Mouse (Mus musculus) layer of hippocampus, postnatal 10 days (tissue): ENCODE measurements at regions not wholly inside any gene's neighbourhood (a gene's known extent, or its start where the extent isn't known, plus 50 kb on each side); places are given as distances from the start of the nearest gene placed in this dataset.
"Not testable (repeated sequence)": the region's sequence is repeated elsewhere in the genome, so short reads cannot be mapped to it uniquely, and the experiment has no call there.

Experiments used
- DNase-seq, 2 experiments: peaks; one replicate each; pipeline ENCODE4 v3.0.0; 2021; ENCODE audit warnings: low spot score in 2 of 2

DNA sequence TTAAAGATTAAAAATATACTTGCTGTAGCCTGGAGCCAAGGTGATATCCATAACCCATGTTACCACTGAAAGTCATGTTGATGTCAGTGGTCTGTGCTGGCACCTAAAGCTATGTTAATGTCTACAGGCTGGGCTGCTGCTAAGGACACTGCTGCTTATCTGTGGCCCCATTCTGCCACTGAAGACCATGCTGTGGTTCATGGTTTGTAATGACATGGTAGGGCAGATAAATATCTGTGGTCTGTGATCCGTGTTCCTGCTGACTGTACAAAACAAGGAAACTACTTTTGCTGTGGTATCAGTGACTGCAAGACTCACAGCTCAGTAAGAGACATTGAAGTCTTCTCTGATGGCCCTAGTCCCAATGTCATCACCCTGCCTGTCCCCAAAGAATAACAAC, 245.7 kb downstream of the Slco4c1 start:
- no peak for DNase-seq

DNA sequence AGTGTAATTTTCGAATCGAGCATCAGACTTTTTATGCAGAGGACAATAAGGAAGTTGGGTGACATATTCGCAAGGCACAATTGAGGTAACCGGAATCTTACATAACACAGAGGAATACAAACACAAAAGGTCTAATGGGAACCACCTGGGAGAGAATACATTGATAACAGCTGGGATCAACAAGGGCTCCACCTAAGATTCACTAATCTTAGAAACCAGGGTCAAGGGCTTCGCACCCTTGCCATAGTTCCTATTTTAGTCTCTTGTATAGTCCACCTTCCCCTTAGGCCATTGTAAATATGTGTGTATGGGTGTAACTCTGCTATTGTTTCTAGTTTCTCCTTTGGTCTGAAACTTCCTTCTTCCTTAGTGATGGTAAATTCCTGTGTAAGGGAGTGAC, 246.6 kb downstream of the Slco4c1 start:
- not testable (repeated sequence) for DNase-seq

DNA sequence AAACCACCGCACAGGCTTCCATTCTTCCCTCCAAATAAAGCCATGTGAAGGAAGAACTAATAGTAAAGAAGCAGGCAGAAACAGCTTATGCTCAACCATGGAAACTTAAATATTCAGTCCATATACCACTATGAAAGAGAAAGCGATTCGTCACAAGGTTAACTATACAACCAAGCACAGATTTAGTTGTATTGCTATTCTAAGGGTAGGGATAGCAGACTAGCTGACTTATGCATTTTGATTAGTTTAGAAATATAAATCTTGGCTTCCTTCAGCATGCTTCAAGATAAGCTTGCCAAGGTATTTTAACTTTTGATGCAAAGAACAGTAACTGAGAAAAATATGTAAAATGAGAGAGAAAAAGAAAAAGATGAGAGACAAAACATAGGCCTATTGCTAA, 275.8 kb downstream of the Slco4c1 start:
- no peak for DNase-seq

- no peak for DNase-seq
Observed at GRCm38 (mm10) chr1:96569281-96569680, 302.7 kb downstream of the Slco4c1 start.

DNA sequence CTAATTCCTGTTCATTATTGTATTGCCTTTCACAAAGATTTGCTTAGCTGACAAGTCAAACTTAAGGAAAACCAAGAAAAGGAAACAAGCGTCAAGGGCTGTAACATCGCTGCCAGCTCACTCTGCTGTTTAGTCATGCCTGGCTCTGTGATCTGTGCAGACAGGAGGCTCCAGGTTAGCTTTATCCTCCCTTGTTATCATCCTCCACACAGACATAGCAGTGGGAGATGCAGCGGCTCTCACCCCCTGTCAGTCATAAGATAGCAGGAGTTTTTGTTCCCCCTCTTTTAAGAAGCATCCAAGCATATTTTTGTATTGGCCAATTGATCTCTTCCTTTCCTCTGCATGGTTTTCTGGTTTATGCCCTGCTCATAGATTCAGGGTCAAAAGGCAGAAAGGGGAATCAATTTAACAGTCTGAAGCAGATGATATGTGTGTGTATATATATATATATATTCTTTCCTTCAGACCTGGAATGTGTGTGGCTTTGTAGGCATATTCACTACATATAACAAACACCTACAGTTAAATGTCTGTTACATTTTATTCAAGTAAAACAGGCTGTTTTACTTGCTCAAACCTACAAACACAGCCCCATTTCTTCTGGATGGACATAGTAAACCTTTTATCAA, 308.6 kb downstream of the Slco4c1 start:
- no peak for DNase-seq

GRCm38 (mm10) chr1:96556258-96556657, 315.7 kb downstream of the Slco4c1 start:
- DNase-seq, result no peak

GRCm38 (mm10) chr1:96519347-96519746, 352.6 kb downstream of the Slco4c1 start:
- no peak for DNase-seq

DNA sequence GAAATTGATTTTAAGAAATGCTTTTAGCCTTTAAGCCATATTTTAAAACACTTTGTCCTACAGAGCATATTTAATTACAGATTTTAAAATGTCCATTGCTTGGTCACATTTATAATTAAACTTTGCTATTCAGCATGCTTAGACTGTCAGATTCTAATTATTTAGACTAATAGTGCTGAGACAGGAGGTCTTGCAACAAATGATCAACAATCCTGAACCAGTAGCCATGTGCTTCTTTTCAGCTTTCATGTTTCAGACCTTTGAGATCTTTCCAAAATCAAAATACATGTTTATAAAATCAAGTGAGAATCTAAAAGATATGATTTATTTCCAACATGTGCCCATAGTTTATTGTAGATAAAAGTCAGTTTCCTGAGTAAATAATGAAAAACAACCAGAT, 371.0 kb downstream of the Slco4c1 start:
- DNase-seq, result no peak

DNA sequence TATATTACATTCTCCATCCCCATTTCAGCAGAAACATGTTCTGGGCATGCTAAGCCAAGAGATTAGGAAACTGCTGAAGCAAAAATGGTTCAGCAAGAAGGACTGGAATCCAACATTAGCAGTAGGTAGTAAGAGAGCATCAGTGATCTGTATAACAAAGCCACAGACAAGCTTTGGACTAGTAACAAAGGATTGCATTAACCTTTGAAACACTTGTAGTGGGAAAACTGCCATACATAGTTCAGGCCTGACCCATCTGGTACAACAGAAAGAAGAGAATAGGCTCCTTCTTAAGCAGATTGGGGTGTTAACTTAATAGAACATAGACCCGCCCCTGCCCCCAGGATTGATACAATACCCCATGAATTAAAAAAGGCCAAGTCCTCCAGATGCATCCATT, 389.2 kb downstream of the Slco4c1 start:
- DNase-seq, result no peak

GRCm38 (mm10) chr1:96450852-96451251, 421.1 kb downstream of the Slco4c1 start:
- no peak for DNase-seq

DNA sequence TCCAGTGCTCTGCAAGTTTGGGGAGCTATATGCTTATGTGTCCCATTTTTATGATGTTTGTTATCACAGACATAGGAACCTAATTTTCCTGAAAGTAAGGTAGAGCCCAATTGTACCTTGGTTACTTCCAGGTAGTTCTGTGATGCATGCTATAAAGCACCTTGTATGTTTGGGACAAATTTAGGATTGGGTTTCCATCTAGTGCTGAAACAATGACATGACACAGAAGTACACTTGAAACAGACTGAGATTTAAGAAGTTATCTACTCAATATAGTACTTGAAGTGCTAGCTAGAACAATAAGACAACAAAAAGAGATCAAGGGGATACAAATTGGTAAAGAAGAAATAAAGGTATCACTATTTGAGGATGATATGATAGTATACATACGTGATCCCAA, 426.8 kb downstream of the Slco4c1 start:
- no peak for DNase-seq

- no peak for DNase-seq
Observed at GRCm38 (mm10) chr1:96433057-96433456, 438.9 kb downstream of the Slco4c1 start.

- DNase-seq, result no peak
Observed at GRCm38 (mm10) chr1:96423481-96423880, 448.5 kb downstream of the Slco4c1 start.

DNA sequence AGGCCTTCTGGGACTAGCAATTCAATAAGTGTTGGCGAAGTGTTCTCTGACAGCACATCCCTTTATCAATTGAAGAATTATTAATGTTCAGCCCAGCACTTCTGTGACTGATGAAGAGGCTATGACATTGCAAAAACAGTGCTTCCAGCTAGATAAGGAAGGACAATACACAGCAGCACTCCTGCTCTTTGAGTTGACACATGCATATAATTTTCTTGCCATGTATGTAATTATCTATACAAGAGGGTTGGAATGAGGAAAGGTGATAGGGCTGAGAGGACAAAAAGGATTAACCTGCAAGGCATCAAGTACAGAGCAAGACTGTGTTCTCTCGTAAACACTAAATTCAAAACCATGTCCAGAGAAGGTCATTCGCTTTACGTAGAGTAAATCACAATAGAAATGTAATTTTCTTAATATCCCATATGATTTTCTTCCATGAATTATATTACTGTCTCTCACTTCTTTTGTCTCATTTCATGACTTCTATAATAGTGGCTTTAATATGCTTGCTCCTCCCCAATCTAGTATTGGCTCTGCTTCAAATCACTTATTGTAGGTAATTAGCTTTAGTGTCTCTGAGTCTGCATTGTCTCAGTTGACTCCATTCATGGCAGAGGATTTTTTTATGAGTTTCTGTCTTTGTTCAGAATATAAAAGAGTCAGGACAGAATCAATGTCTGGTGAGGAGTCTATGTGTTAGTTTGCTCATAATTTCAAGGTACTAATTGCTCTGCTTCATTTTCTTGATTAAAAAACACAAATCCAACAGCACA, 460.9 kb downstream of the Slco4c1 start:
- no peak for DNase-seq

DNA sequence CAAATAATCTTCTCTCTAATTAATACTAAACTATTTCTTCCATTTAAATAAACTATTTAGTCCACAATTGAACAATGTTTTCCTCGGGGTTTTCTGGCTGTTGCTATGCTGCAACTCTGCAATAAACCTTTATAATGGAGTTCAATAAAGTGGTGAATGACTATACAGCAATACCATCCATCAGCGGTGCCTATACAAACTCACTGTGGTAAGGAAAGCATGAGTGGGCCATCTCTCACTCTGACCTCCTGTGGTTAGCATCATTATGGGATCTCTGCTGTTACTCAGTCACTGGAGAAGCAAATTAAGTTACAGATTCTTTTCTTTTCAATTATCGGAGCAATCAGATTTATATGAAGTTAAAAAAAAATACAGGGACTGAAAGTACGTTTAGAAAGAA, 474.0 kb downstream of the Slco4c1 start:
- no peak for DNase-seq

DNA sequence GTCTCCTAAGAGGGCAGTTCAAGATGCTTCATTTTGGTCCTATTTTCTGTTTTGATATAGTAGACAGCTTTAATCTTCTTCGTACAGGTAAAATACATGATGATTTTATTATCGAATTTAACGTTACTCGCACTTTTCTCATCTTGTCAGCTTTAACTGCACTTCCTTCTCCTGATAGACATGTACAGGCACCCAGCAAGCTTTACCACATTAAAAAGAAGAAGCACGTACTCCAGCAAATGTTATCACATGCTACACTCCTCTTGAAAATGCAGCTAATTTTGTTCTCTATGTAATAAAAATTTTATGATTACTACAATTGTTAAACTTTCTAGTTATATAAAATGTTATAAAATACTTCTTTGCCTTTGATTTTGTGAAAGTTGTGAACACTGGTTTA, 483.6 kb downstream of the Slco4c1 start:
- no peak for DNase-seq

GRCm38 (mm10) chr1:96385916-96386315, 486.1 kb downstream of the Slco4c1 start:
- no peak for DNase-seq

GRCm38 (mm10) chr1:96362713-96363441, 509.1 kb downstream of the Slco4c1 start:
- no peak for DNase-seq

GRCm38 (mm10) chr1:96347231-96347630, 524.7 kb downstream of the Slco4c1 start:
- DNase-seq, result no peak

DNA sequence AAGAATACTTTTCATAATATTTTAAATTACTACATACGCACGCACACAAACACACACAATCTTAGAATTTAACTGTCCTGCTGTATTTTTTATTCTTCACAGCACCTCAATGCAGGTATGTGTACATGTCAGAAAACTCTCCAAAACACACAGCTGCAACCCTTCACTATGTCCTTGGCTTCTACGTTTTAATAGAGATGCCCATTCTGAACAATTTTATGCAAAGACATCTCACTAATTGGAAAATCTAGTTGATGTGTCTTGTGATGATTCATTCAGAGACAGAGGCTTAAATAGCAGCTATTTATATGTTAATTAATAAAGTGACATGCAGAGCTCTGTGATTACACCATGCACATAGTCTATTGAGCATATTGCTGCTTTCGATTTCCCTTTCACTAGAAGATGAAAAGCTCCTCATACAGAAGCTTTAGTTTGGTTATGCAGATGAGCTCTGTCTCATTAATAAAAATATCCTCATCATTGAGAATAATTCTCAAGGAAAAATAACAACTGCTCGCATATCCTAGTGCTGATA, 525.4 kb downstream of the Slco4c1 start:
- DNase-seq, result no peak

DNA sequence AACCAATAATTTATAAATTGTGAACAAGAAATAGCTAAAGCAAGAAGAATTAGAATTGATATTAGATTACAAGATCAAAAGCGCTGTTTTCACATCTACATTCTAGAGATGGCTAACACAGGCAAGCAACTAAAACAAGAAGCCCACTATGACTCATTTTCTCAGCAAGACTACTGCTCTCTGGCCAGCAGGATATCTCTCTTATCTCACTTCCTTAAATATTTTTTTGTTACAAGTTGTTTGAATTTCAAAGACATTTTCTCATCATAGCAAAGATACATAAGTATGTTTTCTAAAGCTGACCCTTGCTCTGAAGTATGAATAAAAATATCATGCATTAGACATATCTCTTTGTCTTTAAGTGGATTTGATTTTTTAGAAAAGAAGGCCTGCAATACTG, 556.2 kb downstream of the Slco4c1 start:
- DNase-seq, result no peak

- no peak for DNase-seq
Observed at GRCm38 (mm10) chr1:96301238-96301637, 570.7 kb downstream of the Slco4c1 start.
